Mouse (Mus musculus): ENCODE data around the gene Mnt. TPM values are rescaled to one million over a fixed set of nuclear protein-coding genes. Genes with fewer than 3 reads are reported as not detected.
A peak's percentile ranks its signal among the peaks of the same experiment; 100 is the strongest.

Mnt gene
- total RNA-seq, 2 experiments from 2014 or later = 31.9 to 34.6 TPM

- no peak for DNase-seq (ENCODE audit: low spot score in 2 of 2)
These were observed 15.1 kb downstream of the Mnt start for GRCm38 (mm10) chr11:74845784-74846183.

GRCm38 (mm10) chr11:74847919-74848521 is 17.3 kb downstream of the Mnt start:
- DNase-seq (ENCODE audit: low spot score in 2 of 2) = peak; percentile 84 to 85

GRCm38 (mm10) chr11:74850998-74851661 is 20.4 kb downstream of the Mnt start:
- DNase-seq (ENCODE audit: low spot score in 2 of 2) = no peak

DNA sequence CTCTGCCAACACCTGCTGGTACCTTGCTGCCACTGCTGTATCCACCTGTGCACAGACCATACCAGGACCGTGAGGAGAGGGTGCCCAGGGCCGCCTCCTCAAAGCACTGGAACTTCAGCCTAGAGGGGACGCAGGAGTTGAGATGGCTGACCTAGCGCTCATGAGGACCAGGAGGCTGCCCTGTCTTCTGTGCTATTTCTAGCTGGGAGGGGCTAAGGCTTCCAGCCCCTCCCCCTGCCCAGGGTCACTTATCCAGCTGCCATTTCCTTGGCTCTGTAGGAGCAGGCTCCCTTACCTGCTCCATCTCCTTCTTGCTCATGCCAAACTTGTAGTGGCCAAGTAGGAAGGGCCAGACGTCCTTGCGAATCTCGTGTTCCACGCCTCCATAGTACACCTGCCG is 27.0 kb downstream of the Mnt start:
- no peak for DNase-seq (ENCODE audit: low spot score in 2 of 2)

GRCm38 (mm10) chr11:74862129-74862528 is 31.4 kb downstream of the Mnt start:
- DNase-seq (ENCODE audit: low spot score in 2 of 2) = no peak

- peak in 1 of 2 experiments; percentile 66 for DNase-seq (ENCODE audit: low spot score in 2 of 2)
These were observed 32.8 kb downstream of the Mnt start for GRCm38 (mm10) chr11:74863471-74863870.

DNA sequence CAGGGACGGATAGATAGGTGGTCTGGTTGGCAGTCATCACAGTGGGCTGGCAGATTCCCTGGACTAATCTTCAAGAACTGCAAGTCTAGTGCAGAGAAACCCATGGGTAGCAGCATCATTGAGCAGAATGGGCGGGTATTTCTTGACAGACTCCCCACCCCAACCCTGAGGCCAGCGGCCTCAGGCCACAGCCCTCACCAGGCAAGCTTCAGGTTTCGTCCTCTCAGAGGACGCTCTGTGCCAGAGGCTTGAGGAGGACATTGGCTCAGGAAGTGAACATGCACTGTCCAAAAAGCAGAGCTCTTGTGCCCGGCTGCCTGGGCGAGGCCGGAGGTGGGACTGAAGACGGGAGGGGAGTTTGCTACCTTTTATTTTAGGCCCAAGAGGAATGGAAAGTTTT is 33.7 kb downstream of the Mnt start:
- no peak for DNase-seq (ENCODE audit: low spot score in 2 of 2)

DNA sequence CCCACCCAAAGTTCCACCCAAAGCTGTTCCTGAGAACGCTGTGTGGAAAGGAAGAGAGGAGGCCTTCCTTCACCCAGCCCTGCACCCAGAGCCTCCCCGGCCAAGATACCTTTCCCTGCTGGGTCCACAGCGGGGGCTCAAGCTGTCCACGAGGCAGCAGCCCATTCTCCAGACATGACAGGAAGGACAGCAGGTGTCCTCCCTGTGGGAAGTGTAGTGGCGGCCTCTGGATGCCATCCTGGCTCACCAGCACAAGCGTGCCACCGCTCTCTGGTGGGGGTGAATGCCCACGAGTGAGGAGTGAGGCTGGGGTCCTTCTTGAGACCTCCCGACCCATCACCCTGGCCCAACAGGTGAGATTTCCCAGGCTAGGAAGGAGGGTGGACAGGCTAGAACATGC is 34.5 kb downstream of the Mnt start:
- no peak for DNase-seq (ENCODE audit: low spot score in 2 of 2)

GRCm38 (mm10) chr11:74866640-74867039 is 35.9 kb downstream of the Mnt start:
- DNase-seq (ENCODE audit: low spot score in 2 of 2) = peak; percentile 66 to 74

- peak in 1 of 2 experiments; percentile 45 for DNase-seq (ENCODE audit: low spot score in 2 of 2)
These were observed 36.5 kb downstream of the Mnt start for GRCm38 (mm10) chr11:74867181-74867580.

DNA sequence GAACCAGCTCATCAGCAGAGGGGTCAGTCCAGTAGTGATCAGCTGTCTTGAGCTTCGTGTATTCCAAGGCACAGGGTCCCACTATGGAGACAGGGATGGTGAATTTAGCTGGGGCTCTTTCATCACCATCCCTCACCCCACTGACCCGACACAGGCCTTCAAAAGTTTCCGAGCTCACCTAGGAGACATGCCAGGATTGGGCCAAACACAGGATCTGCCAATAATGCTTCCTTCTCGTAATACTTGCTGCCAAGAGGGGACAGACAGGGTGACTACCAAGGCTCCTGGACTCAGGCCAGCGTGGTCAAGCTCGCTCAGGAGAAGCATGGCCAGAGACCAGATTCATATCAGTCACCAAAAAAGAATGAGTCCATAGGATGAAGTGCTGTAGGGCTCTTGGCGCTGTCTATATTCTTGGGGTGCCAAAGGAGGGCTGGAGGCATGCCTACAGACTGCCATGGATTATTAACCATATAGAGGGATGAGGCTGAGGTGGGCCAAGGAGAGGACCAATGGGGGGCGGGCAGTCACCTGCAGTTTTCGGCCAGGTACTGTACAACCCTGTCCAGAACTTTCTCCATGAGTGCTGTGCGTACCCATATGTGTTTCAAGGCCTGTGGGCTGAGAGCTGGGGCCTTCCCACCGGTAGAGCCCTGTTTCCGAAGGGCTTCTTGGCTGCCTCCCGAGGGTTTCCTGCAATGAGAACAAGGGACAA is 37.5 kb downstream of the Mnt start:
- DNase-seq (ENCODE audit: low spot score in 2 of 2) = no peak

- no peak for DNase-seq (ENCODE audit: low spot score in 2 of 2)
These were observed 38.9 kb downstream of the Mnt start for GRCm38 (mm10) chr11:74869603-74870002.

GRCm38 (mm10) chr11:74870544-74870943 is 39.8 kb downstream of the Mnt start:
- DNase-seq (ENCODE audit: low spot score in 2 of 2) = no peak

DNA sequence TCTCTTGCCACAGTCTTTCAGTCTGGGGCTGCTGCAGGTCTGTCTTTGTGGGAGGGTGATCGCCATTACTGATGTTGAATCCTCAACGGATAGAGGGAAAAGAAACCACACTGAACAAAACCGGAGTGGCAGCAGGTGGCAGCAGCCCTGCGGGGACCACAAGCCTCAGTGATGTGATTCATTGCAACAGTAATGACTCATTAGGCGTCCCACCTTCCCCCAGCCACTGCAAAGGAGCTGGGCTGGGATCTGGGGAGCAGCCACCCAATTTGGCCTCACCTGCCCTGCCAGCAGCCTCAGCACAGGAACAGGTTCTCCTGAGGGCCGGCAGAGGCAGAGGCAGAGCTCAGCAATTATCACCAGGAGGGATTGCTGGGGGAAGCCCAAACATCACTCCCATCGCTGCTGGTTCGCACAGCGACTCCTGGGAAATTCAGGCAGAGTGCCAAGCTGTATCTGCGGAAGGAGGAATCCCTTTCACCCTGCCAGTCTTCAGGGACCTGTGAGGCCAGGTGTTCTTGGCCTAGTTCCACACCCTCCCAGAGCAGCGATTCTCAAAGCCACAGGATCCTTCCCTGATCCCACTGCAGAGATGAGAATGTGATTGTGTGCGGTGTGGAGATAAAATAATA is 40.4 kb downstream of the Mnt start:
- peak; percentile 47 to 58 for DNase-seq (ENCODE audit: low spot score in 2 of 2)

GRCm38 (mm10) chr11:74874630-74875029 is 43.9 kb downstream of the Mnt start:
- DNase-seq (ENCODE audit: low spot score in 2 of 2) = no peak

- peak; percentile 69 to 71 for DNase-seq (ENCODE audit: low spot score in 2 of 2)
These were observed 46.1 kb downstream of the Mnt start for GRCm38 (mm10) chr11:74876801-74877200.

DNA sequence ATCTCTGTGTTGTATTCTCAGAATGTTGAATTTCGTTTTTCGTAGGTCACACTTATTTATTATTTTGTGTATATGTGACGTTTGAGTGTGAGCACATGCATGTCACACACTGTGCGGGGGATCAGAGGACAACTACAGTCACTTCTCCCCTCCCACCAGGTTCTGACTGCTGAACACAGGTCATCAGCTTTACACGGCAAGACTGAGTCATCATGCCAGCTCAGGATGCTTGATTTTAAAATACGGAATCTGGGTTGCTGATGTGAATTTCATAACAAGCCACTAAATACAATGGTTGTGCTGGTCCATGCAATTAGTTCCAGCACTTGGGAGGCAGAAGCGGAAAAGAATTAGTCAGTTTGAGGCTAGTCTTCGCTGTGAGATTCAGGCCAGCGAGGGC is 50.3 kb downstream of the Mnt start:
- DNase-seq (ENCODE audit: low spot score in 2 of 2) = no peak

DNA sequence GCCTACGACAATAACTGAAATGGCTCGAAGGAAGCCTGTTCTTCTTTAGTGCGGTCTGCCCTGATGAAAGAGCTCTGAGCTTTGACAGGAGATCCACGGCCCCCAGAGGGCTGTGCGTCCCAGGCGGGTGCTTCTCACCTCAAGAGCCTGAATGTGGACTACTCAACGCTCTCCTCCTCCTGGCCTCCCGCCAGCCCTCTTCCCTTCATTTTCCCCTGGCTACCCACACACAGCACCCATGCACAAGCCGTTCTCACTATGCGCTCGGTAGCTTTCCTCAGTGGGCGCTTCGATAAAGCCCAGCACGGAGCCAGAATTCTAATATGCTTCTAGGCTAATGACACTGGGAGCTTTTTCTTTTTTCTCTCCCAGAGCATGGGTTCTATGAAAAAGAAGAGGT is 51.3 kb downstream of the Mnt start:
- peak in 1 of 2 experiments; percentile 48 for DNase-seq (ENCODE audit: low spot score in 2 of 2)

- no peak for DNase-seq (ENCODE audit: low spot score in 2 of 2)
These were observed 52.4 kb downstream of the Mnt start for GRCm38 (mm10) chr11:74883098-74883497.

DNA sequence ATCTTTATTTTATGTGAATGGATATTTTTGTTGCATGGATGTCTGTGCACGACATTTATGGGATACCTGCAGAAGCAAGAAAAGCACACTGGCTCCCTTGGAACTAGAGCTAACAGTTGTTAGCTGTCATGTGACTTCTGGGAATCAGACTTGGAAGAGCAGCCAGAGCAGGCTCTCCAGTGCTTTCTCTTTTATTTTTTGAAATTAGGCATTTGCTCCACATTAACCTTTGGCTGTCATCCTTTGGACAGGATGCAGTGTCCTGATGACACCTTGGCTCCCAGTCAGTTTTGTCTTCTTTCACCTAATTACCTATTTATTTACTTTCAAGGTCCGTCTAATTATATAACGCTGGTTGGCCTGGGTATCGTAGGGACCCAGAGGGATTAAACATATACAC is 63.9 kb downstream of the Mnt start:
- DNase-seq (ENCODE audit: low spot score in 2 of 2) = no peak

Data from layer of hippocampus, postnatal 10 days (tissue).